Mouse (Mus musculus): ENCODE data around the gene Gcnt1.

DNA sequence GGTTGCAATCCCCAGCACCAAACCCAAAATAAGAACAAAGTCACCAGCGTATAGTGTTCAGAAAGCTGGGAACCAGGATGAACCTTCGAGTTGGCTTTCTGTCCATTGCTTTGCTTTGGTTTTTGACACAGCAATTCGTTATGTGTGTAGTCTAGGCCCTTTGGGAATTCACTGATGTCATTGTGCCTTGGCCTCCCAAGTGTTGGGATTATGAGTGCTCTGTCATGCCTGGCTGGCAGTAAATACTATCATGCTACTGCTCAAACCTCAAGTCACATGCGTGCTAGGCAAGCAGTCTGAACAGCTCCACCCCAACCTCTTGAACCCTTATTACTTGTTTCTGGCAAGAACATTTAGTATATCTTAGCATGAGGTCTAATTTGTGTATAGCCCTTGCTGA lies 30.5 kb upstream of the Gcnt1 start:
- no peak for TF ChIP-seq CTCF (IDR thresholded peaks at IDR 0.05 in 2 of 3, conservative IDR thresholded peaks at IDR 0.05 in 1 of 3; ENCODE audit: control insufficient read depth in 1 of 3, insufficient read depth in 1 of 3, low read depth in 2 of 3, low read length in 3 of 3, poor library complexity in 1 of 3, severe bottlenecking in 1 of 3)
- TF ChIP-seq ETS1 (IDR thresholded peaks at IDR 0.05; ENCODE audit: low read depth, low read length) = no peak
- TF ChIP-seq MAZ (IDR thresholded peaks at IDR 0.05; ENCODE audit: low read depth, low read length) = no peak
- TF ChIP-seq USF2 (IDR thresholded peaks at IDR 0.05; ENCODE audit: borderline replicate concordance in 1 of 2, insufficient read depth in 1 of 2, low read depth in 1 of 2, low read length in 2 of 2) = no peak
- no peak for TF ChIP-seq POLR2A (IDR thresholded peaks at IDR 0.05; ENCODE audit: control insufficient read depth in 1 of 2, insufficient read depth in 1 of 2, low read depth in 1 of 2, low read length in 2 of 2, poor library complexity in 1 of 2)
- TF ChIP-seq EP300 (IDR thresholded peaks at IDR 0.05; ENCODE audit: low read depth in 1 of 2, low read length in 2 of 2) = no peak
- no peak for TF ChIP-seq NELFE (IDR thresholded peaks at IDR 0.05; ENCODE audit: low read depth, low read length)
- TF ChIP-seq GATA1 (IDR thresholded peaks at IDR 0.05; ENCODE audit: low read depth, low read length) = no peak
- TF ChIP-seq CHD2 (IDR thresholded peaks at IDR 0.05; ENCODE audit: low read length) = no peak
- no peak for TF ChIP-seq BHLHE40 (IDR thresholded peaks at IDR 0.05; ENCODE audit: borderline replicate concordance, low read depth, low read length)
- no peak for TF ChIP-seq HCFC1 (IDR thresholded peaks at IDR 0.05; ENCODE audit: low read depth, low read length)
- no peak for TF ChIP-seq MAFK (IDR thresholded peaks at IDR 0.05; ENCODE audit: borderline replicate concordance, low read depth, low read length)
- TF ChIP-seq RAD21 (IDR thresholded peaks at IDR 0.05; ENCODE audit: low read depth, low read length) = no peak
